Mouse (Mus musculus) C2C12 (cell line): ENCODE measurements around the gene Ntrk3. TPM values are rescaled to one million over a fixed set of nuclear protein-coding genes. Genes with fewer than 3 reads are reported as not detected.

Experiments used
- H3K27me3 ChIP-seq: one replicate; pipeline ENCODE4 v1.6.1; 2011; ENCODE audit not compliant: control insufficient read depth, insufficient read depth, insufficient read length
- H3K36me3 ChIP-seq: one replicate; pipeline ENCODE4 v1.6.1; 2011; ENCODE audit not compliant: control insufficient read depth, insufficient read depth
- H3K4me3 ChIP-seq: one replicate; pipeline ENCODE4 v1.5.1; 2011; ENCODE audit warnings: mild to moderate bottlenecking, control low read depth; ENCODE audit not compliant: poor library complexity, insufficient read depth, severe bottlenecking
- H3K79me2 ChIP-seq: one replicate; pipeline ENCODE4 v1.6.1; 2011; ENCODE audit not compliant: control insufficient read depth, insufficient read depth
- H3K79me3 ChIP-seq: one replicate; pipeline ENCODE4 v1.6.1; 2011; ENCODE audit warnings: low read depth, control low read depth
- H3ac ChIP-seq: one replicate; pipeline ENCODE3; 2011; ENCODE audit warnings: low read depth; ENCODE audit not compliant: control insufficient read depth, insufficient read length
- CEBPB ChIP-seq: IDR thresholded peaks from one replicate; pipeline ENCODE4 v1.6.1; 2011; ENCODE audit warnings: low read depth, mild to moderate bottlenecking, control low read depth, moderate library complexity
- CTCF ChIP-seq: IDR thresholded peaks from one replicate; pipeline ENCODE4 v1.5.1; 2011; ENCODE audit not compliant: control insufficient read depth, insufficient read depth, insufficient read length
- FOSL1 ChIP-seq: IDR thresholded peaks from one replicate; pipeline ENCODE4 v1.8.0; 2011; ENCODE audit warnings: mild to moderate bottlenecking, low read length; ENCODE audit not compliant: poor library complexity, insufficient read depth, severe bottlenecking
- MAX ChIP-seq: IDR thresholded peaks from one replicate; pipeline ENCODE4 v1.6.1; 2011; ENCODE audit warnings: mild to moderate bottlenecking, control low read depth
- MYOD1 ChIP-seq: IDR thresholded peaks from one replicate; pipeline ENCODE4 v1.6.1; 2011; ENCODE audit warnings: low read depth; ENCODE audit not compliant: control insufficient read depth, insufficient read length
- MYOG ChIP-seq: IDR thresholded peaks from one replicate; pipeline ENCODE4 v1.6.1; 2011; ENCODE audit not compliant: control insufficient read depth, insufficient read length; ENCODE audit errors: extremely low read depth
- USF1 ChIP-seq: IDR thresholded peaks from one replicate; pipeline ENCODE4 v1.6.1; 2011; ENCODE audit warnings: low read depth, mild to moderate bottlenecking, control low read depth, moderate library complexity
- polyA plus RNA-seq: library from polyadenylated mRNA; unstranded; fragments of >200 nt; fragmentation: generic; extraction: Trizol; gene quantifications from one replicate; pipeline ENCODE4 v1.2.1, GENCODE M21; 2012; ENCODE audit warnings: missing spikeins

Gene Ntrk3
- polyA plus RNA-seq, 1 experiment = 0.04 TPM

DNA sequence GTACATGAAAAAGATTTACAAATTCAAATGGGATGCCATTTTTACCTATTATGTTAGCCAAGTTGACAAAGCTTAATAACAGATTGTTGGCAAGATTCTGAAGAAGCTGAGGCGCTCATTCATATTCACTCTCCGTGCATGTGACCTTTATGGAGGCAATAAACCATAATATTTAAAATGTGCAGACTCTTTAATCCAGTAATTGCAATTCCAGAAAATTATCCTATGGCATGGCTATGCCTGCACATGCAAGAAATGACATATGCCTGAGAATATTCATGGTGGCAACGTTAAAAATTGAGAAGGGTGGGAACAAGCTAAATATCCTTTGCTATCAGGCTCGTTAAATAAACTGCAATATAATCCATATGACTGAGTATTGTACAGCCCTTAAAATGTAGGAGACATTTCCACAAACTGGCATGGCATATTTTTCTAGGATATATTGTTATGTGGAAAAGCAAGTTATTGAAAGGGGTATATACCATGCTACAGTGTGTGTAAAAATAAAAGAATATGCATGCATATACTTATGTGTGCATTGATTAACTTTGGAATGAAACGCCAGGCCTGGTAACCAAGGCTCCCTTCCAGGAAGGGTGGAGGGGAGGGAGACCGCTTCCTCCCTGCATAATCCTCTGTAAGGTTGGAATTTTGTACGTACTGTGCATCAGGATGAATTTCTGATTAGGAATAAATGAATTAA is 16.1 kb upstream of the Ntrk3 start:
- Histone ChIP-seq H3K36me3 (no peaks in the 10 kb centered on the region), H3K79me3 (no peaks in the 10 kb centered on the region), H3K4me3 (no peak overlapping the region), H3K79me2 (no peaks in the 10 kb centered on the region), H3K27me3 (peaks cover 27% of the 10 kb centered on the region), H3ac (no peak overlapping the region)
- TF ChIP-seq MYOD1 (no peak), FOSL1 (no peak), USF1 (no peak), CTCF (no peak), CEBPB (no peak), MAX (no peak), MYOG (no peak)

- H3K79me2 ChIP-seq = no peaks in the 10 kb centered on the region
- no peak overlapping the region for H3ac ChIP-seq
- no peaks in the 10 kb centered on the region for H3K79me3 ChIP-seq
- no peak overlapping the region for H3K4me3 ChIP-seq
- no peaks in the 10 kb centered on the region for H3K36me3 ChIP-seq
- TF ChIP-seq MYOD1 (no peak), CTCF (no peak), MAX (no peak), FOSL1 (no peak), CEBPB (no peak), MYOG (no peak), USF1 (no peak)
- H3K27me3 ChIP-seq = peaks cover 27% of the 10 kb centered on the region
Observed at GRCm38 (mm10) chr7:78752961-78753360, 15.1 kb upstream of the Ntrk3 start.

- no peaks in the 10 kb centered on the region for H3K79me3 ChIP-seq
- H3K36me3 ChIP-seq = no peaks in the 10 kb centered on the region
- TF ChIP-seq MYOD1 (no peak), USF1 (no peak), CTCF (no peak), FOSL1 (no peak), MYOG (no peak), MAX (no peak), CEBPB (no peak)
Observed at GRCm38 (mm10) chr7:78743731-78744385, 6.0 kb upstream of the Ntrk3 start.

DNA sequence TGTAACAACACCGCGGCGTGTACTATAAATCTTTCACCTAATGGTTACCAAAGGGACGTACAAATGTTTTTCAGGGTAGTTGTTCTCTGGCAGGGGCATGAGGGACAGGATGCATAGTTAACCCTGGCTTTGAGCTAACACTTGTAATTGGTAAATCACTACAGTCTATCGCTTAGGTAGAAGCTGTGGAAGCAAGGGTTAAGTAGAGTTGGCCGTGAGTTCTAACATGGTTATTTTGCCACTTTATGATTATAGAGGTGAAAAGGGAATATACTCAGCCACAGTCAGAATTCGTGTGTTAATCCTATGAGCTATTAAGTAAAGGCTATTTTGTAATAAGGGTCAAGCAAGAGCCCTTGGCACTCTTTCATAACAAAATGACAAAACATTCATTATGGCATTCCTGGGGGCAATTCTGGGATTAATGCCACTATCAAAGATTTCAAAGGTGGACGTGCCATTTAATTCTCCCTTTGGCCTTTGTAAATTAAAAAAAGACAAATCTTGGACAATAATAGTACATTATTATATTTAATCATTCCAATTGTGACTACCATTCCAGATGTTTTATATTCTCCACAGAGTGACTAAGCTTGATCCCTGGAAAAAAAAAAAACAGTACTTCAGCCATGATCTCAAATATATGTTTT is 1.7 kb upstream of the Ntrk3 start:
- H3K36me3 ChIP-seq = no peaks in the 10 kb centered on the region
- H3K4me3 ChIP-seq = no peak overlapping the region
- peaks cover 10% of the 10 kb centered on the region for H3K27me3 ChIP-seq

More at GRCm38 (mm10) chr7:78743731-78744385, 6.0 kb upstream of the Ntrk3 start:
- H3K79me2 ChIP-seq = no peaks in the 10 kb centered on the region
- peaks cover 5% of the 10 kb centered on the region for H3K27me3 ChIP-seq
- no peak overlapping the region for H3ac ChIP-seq
- no peak overlapping the region for H3K4me3 ChIP-seq

DNA sequence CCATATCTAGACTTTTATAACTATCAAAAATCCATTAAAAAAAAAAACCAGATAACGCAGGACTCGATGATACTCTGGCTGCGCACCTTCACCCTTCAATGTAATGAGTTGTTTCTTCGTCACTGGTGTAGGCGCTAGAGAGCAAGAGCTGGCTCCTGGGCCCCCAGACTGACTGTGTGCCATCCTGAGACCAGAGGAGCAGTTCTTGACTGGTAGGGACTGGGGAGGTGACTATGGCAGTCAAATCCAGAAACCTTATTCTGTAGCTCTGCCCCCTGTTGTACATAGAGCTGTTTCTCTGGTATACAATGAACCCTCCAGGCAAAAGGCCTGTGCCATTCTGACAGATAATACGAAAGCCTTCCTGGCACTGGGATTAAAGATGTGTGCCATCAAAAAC is 616 bp downstream of the Ntrk3 start:
- H3K36me3 ChIP-seq = no peaks in the 10 kb centered on the region
- no peaks in the 10 kb centered on the region for H3K79me2 ChIP-seq
- no peak overlapping the region for H3ac ChIP-seq

More for the DNA sequence above, 1.7 kb upstream of the Ntrk3 start:
- Histone ChIP-seq H3K79me2 (no peaks in the 10 kb centered on the region), H3K79me3 (no peaks in the 10 kb centered on the region), H3ac (no peak overlapping the region)
- TF ChIP-seq USF1 (no peak), MAX (no peak), CEBPB (no peak), MYOG (no peak), MYOD1 (no peak), CTCF (no peak), FOSL1 (no peak)

More for the DNA sequence above, 616 bp downstream of the Ntrk3 start:
- Histone ChIP-seq H3K79me3 (no peaks in the 10 kb centered on the region), H3K4me3 (no peak overlapping the region), H3K27me3 (peaks cover 5% of the 10 kb centered on the region)
- TF ChIP-seq MYOG (no peak), MAX (no peak), CTCF (no peak), CEBPB (no peak), USF1 (no peak), MYOD1 (no peak)
